Mouse (Mus musculus) granulocyte monocyte progenitor cell, adult 5-6 weeks (primary cell): Measurements from ENCODE around the gene Brsk1. TPM values are rescaled to one million over a fixed set of nuclear protein-coding genes. Genes with fewer than 3 reads are reported as not detected.
A peak's percentile ranks its signal among the peaks of the same experiment; 100 is the strongest.

Source experiments
- ATAC-seq: replicated peaks from 2 replicates; pipeline ENCODE4 v1.8.0; 2016; ENCODE audit warnings: mild to moderate bottlenecking, moderate TSS enrichment, inconsistent platforms; ENCODE audit not compliant: poor library complexity, severe bottlenecking
- total RNA-seq, 2 experiments: library from RNA; stranded (forward) in 1 of 2; stranded (reverse) in 1 of 2; fragments of 200-712, 200-1000 nt in 1 of 2; fragments of >200 nt in 1 of 2; fragmentation: Nextera tagmentation in 1 of 2; gene quantifications; 2 replicates each; pipeline ENCODE4 v1.2.3; 2014 to 2017

Brsk1 gene
- not detected in 2 replicates for total RNA-seq (2014; fragmentation: Nextera tagmentation)
- total RNA-seq (2017), result not detected in 2 replicates

GRCm38 (mm10) chr7:4690387-4690786, at the start of gene Brsk1:
TSS of gene Brsk1 (plus strand) at chr7:4690604.
- ATAC-seq, result peak; percentile 37

- no peak for ATAC-seq
Measured at GRCm38 (mm10) chr7:4641155-4641554, 49.2 kb upstream of the Brsk1 start.

GRCm38 (mm10) chr7:4641956-4642355, 48.4 kb upstream of the Brsk1 start:
- ATAC-seq, result no peak

- ATAC-seq, result no peak
Measured at GRCm38 (mm10) chr7:4643225-4643624, 47.2 kb upstream of the Brsk1 start.

- no peak for ATAC-seq
Measured at GRCm38 (mm10) chr7:4646806-4647205, 43.6 kb upstream of the Brsk1 start.

- peak; percentile 89 for ATAC-seq
Measured at GRCm38 (mm10) chr7:4647291-4647690, 43.1 kb upstream of the Brsk1 start.

- peak; percentile 61 for ATAC-seq
Measured at GRCm38 (mm10) chr7:4647992-4648391, 42.4 kb upstream of the Brsk1 start.

GRCm38 (mm10) chr7:4651581-4651980, 38.8 kb upstream of the Brsk1 start:
- no peak for ATAC-seq

- no peak for ATAC-seq
Measured at GRCm38 (mm10) chr7:4652726-4653125, 37.7 kb upstream of the Brsk1 start.

- ATAC-seq, result peak; percentile 1; the same call in 1 of the 2 replicates
Measured at GRCm38 (mm10) chr7:4653351-4653750, 37.1 kb upstream of the Brsk1 start.

GRCm38 (mm10) chr7:4653780-4654179, 36.6 kb upstream of the Brsk1 start:
- peak; percentile 71 for ATAC-seq

- no peak for ATAC-seq
Measured at GRCm38 (mm10) chr7:4654221-4654620, 36.2 kb upstream of the Brsk1 start.

- no peak for ATAC-seq
Measured at GRCm38 (mm10) chr7:4655393-4655792, 35.0 kb upstream of the Brsk1 start.

GRCm38 (mm10) chr7:4655916-4656315, 34.5 kb upstream of the Brsk1 start:
- ATAC-seq, result no peak

- ATAC-seq, result 0 out of 2 replicates have a peak, but pooled peaks have one; percentile 5
Measured at GRCm38 (mm10) chr7:4656818-4657217, 33.6 kb upstream of the Brsk1 start.

- no peak for ATAC-seq
Measured at GRCm38 (mm10) chr7:4657521-4658127, 32.8 kb upstream of the Brsk1 start.

- peak; percentile 22; the same call in 1 of the 2 replicates for ATAC-seq
Measured at GRCm38 (mm10) chr7:4658128-4658907, 32.1 kb upstream of the Brsk1 start.

- ATAC-seq, result peak; percentile 83
Measured at GRCm38 (mm10) chr7:4658912-4659551, 31.4 kb upstream of the Brsk1 start, which contains the start of gene Ppp6r1. TSS of gene Ppp6r1 (minus strand) at chr7:4659019.

- no peak for ATAC-seq
Measured at GRCm38 (mm10) chr7:4659911-4660443, 30.4 kb upstream of the Brsk1 start.

- ATAC-seq, result no peak
Measured at GRCm38 (mm10) chr7:4663179-4663578, 27.2 kb upstream of the Brsk1 start.

- ATAC-seq, result no peak
Measured at GRCm38 (mm10) chr7:4663742-4664141, 26.7 kb upstream of the Brsk1 start.
